Mouse (Mus musculus) heart, postnatal 0 days (tissue): ENCODE results near the gene Opa3.

ENCODE experiments used
- CTCF ChIP-seq: IDR thresholded peaks from 2 replicates; pipeline ENCODE4 v1.5.1; 2016; ENCODE audit warnings: antibody characterized with exemption, control low read depth, low read depth
- EP300 ChIP-seq: IDR thresholded peaks from 2 replicates; pipeline ENCODE4 v1.6.1; 2016; ENCODE audit warnings: antibody characterized with exemption, low read depth

DNA sequence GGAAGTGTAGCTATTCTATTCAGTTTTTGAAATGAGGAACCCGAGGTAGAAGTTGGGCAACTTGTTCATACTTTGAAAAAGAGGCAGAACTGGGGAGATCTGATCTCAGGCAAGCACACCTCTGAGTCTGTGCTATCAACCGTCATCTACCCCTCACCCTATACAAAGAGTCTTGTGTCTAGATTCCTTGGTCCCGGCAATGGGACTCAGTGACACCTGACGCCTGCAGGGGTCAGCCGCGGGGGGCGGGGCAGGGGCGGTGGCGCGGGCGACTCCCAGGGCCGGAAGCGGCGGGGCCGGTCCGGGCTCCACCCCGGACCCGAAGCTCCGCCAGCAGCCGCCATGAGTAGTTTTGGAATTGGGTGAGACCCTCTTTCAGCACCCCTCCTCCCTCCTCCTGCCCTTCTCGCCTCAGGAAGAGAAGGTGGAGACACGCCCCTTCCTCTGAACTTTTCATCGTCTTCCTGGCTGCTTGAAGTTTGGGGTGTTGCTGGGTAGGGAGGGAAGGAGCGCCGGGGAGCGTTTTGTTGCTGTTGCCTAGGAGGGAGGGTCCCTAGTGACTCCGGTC is 47.2 kb upstream of the Opa3 start:
- TF ChIP-seq CTCF (no peak), EP300 (no peak)
